Mouse (Mus musculus): ENCODE data around the gene Cotl1.

The Cotl1 gene

DNA sequence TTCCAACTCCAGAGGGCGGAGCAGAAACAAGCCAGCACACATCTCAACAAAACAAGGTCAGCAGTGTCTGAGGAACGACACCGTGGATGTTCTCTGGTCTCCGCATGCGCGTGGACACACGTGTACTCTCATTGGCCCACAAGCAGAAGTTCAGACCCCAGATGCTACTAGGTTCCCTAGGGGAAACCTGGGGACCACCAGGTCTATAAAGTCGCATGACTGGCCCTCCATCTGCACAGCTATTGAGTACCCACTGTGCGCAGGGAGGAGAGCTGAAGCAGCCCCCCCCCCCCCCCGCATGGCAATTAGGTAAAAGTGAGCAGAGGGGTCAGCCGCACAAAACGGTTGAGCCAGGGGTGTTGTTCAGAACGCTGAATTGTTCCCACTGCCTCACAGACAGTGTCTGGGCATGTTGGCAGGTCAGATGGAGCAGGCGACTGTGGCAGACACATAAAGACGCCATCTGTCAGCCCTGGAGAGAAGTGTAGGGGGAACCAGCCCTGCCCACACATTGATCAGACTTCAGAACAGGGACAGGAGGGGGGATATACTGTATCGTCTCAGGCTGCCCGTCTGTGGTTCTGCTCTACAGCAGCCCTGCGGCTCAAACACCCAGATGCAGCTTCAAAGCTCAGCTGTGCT lies 54.5 kb downstream of the Cotl1 start:
- peak; percentile 61 to 70 for DNase-seq

DNA sequence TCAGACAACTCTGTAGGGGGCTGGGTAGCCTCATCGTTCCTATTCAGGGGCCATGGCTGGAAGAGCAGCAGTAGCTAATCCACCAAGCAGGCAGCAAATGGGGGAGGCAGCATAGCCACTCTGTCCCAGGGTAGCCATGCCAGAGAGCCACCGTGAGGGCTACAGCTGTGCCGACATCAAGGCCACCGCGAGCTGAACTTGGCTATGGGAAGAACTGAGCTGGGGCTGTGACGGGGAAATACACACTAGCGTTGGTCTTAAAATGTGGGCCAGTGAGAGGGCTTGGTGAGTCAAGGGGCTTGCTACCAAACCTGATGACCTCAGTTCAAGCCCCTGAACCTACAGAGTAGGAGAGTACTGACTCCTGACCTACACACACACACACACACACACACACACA lies 55.7 kb downstream of the Cotl1 start:
- DNase-seq, result no peak

DNA sequence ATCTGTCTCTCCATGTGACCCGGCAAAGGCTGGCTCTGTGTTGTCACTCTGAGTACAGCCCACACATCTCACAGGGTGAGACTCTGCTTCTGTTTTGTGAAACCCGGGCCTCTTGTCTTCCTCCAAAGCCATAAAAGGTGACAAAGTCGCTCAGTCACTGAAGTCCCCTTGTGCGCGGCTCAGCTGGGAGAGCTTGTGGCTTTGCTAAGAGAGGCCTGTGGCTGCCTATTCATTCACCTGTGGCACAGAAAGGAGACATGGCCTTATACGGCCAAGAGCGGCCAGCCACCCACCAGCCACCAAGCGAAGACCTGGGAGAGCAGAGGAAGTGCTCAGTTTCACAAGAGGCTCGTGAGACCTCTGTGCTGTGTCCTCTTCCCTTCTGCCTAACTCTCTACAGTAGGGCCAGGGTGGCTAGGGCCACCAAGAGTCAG lies 56.2 kb downstream of the Cotl1 start:
- DNase-seq, result no peak

DNA sequence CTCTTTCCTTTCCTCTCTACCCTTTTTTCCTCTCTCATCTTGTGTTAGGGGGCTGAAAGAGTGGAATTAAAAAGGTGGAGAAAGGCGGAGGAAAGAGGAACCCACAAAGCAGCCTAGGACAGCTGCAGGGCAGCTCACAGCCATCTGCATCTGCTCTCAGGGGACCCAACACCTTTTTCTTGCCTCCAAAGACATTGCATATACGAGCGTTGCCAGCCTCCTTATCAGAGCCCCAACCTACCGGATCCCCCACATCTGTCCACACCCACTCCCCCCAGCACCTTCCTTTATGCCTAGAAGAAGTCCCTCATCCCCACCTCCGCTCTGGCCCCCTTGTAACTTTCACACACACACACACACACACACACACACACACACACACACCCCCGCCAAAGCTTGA lies 56.8 kb downstream of the Cotl1 start:
- DNase-seq, result no peak

DNA sequence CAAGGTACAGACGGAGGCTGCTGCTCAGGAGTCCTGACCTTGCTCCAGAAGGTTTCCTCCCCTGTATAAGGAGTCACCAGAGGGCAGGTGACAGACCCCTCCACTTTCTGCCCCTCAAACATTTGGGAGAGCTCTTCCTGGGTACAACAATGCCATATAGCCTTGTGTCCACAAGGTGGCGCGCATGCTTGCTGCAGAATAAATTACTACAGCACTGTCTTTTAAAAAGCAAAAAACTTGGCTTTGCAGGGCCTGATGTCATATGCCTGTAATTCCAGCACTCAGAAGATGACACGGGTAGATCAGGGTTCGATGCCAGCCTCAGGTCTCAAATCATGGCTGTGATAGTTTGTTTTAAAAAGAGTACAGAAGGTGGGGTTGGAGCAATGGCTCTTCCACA lies 57.6 kb downstream of the Cotl1 start:
- peak; percentile 87 to 91 for DNase-seq

GRCm38 (mm10) chr8:119781086-119781840 lies 59.1 kb downstream of the Cotl1 start:
- no peak for DNase-seq

- no peak for DNase-seq
These were observed 59.8 kb downstream of the Cotl1 start for GRCm38 (mm10) chr8:119780402-119781049.

DNA sequence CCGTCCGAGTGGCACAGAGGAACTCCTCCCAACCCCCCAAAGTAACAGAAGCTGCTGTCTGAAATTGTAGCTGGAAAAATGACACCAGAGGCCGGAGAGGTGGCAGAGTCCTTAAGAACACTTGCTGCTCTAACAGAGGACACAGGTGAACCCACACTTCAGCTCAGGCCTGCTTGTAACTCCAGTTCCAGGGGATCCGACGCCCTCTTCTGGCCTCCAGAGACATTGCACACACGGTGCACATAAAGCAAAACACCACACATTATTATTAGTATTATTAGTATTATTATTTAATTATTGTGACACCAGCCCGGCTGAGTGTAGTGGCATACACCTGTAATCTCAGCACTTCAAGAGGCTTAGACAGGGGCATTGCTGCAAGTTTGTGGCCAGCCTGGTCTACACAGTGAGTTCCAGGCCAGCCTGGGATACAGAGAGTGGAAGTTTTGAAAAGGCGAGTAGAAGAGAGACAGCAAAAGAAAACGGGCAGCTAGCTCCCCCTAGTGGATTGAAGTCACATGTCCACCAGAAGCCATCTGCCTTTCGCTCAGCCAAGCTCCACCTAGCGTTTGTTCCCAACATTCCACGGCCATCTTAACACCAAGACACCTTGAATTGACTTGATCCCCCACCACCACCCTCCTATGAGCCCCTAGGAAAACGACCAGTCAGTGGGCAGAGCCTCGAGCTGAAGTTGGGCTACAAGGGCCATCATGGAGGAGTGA lies 61.2 kb downstream of the Cotl1 start:
- peak; percentile 91 to 92 for DNase-seq

DNA sequence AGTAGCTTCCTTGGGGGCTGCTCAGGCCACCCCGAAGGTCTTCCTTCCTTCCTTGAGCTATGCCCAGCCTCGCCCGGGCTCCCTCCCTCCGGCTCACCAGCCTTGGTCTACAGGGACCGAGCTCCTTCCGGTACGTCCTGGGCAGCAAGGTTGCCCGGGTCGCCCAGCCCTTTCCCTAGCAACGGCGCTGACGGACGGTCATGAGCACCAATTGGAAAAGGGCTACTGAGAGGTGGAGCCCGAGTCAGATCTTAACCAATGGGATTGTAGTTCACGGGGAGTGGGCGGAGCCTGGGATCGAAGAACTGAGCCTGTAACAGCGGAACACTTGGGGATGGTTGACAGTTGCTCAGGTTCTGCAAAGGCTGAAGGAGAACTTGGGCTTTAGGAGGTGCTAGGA lies 62.1 kb downstream of the Cotl1 start, which contains the start of gene Tldc1:
TSS of gene Tldc1 (minus strand) at position 154 of the 400 bp plus-strand sequence.
- peak; percentile 99 to 100 for DNase-seq

DNA sequence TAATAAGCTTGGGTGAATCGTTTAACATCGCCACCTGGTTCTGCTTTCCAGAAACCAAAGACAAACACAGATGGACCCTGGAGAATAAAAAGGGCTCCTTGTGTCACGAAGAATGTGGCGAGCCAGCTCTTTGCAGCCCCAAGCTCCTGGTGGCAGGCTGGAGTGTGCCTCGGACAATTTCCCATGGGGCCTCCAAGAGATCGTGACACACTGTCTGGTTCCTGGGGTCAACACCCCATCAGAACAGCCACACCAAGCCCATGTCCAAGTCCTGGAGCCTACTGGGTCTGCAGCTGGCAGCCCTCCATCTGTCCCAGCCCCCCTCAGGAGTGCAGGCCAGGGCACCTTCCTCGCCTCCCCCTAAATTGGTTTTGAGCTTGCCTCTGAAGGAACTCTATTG lies 62.6 kb downstream of the Cotl1 start:
- peak in 1 of 2 experiments; percentile 65 for DNase-seq

DNA sequence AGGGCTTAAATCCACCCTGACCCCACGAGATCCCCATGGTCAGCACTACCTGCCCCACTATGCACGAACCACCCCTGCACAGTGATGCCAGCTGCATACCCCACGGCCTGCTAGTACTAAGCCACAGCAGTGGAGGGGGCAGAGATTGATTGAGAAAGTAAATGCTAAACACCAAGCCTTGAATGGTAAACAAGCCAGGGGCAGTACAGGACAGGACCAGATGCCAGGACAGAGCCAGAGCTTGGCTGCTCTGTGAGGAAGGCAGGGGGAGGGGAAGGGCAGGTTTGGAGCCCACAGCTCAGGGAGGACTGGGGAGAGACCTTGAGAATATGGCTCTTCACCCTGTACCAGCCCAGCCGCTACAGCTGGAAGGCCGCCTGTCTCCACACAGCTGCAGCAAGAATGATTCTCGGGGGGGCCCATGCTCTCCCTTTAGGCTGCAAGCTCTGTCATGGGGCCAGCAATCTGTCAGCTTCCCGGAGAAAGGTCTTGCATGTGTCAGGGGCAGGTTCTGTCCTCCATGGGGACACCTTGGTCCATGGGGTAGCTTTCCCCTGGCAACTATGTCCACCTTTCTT lies 63.6 kb downstream of the Cotl1 start:
- no peak for DNase-seq

GRCm38 (mm10) chr8:119765761-119766444 lies 74.4 kb downstream of the Cotl1 start:
- no peak for DNase-seq

GRCm38 (mm10) chr8:119765311-119765710 lies 75.0 kb downstream of the Cotl1 start:
- no peak for DNase-seq

GRCm38 (mm10) chr8:119762226-119763220 lies 77.8 kb downstream of the Cotl1 start:
- DNase-seq, result no peak

GRCm38 (mm10) chr8:119761692-119762091 lies 78.7 kb downstream of the Cotl1 start:
- no peak for DNase-seq

All from cerebellum, postnatal 14 days (tissue).